Mouse (Mus musculus): Measurements from ENCODE around the gene Polr2e.

GRCm38 (mm10) chr10:80072623-80073489 lies 33.3 kb upstream of the Polr2e start:
- TF ChIP-seq CTCF (conservative IDR thresholded peaks at IDR 0.05; ENCODE audit: low read length), result no peak
- TF ChIP-seq POU5F1 (IDR thresholded peaks at IDR 0.05; ENCODE audit: borderline replicate concordance, low read length), result no peak
